Mouse (Mus musculus) small intestine, adult 2 months (tissue): Measurements from ENCODE around the gene Nkiras2.

Experiments
- CTCF ChIP-seq: fragments of 200-500 bp; IDR thresholded peaks from 2 replicates; pipeline ENCODE4 v1.5.1; 2012; ENCODE audit warnings: low read depth, mild to moderate bottlenecking, control low read depth, inconsistent platforms, low read length, moderate library complexity, mixed read lengths; ENCODE audit not compliant: insufficient replicate concordance, insufficient read length; ENCODE audit errors: extremely low read depth
- POLR2A ChIP-seq: fragments of 200-500 bp; IDR thresholded peaks from 2 replicates; pipeline ENCODE4 v1.6.1; 2012; ENCODE audit warnings: low read depth, mild to moderate bottlenecking, control low read depth, inconsistent platforms, low read length, moderate library complexity

DNA sequence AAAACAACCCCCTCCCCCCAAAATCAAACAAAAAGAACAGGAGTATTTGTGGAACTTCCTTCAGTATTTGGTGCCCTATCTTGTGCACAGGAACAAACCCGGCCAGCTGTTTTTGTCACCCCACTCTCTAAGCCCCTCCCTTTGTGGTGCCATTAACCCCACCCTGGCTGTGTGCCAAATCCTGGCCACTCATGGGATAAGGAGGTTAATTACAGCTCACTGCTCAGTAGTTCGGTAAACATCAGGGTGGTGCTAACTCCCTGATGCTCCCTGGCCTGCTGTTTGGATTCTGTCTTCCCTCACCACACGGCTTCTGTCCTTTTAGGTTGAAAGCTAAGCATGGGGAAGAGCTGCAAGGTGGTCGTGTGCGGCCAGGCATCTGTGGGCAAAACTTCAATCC lies 4.8 kb downstream of the Nkiras2 start:
- TF ChIP-seq CTCF (no peak), POLR2A (peak; percentile 33; the same call in 1 of the 2 replicates)
